Mouse (Mus musculus) heart, postnatal 36 days (tissue): ENCODE results near the gene Cdc34b. TPM values are rescaled to one million over a fixed set of nuclear protein-coding genes. Genes with fewer than 3 reads are reported as not detected.

Experiments
- DNase-seq, 2 experiments: peaks; one replicate each; pipeline ENCODE4 v3.0.0; 2021 to 2022
- intact Hi-C: fragments of 180-260 bp; cut with DNase I; formaldehyde crosslinking; loops from one replicate; pipeline ENCODE4 v1.15.1; 2025
- total RNA-seq, 2 experiments: library from RNA; stranded (reverse); gene quantifications; 2 replicates each; pipeline ENCODE4 v1.2.3; 2021

Gene Cdc34b
- total RNA-seq, 2 experiments from 2014 or later = 1.1 to 1.2 TPM

DNA sequence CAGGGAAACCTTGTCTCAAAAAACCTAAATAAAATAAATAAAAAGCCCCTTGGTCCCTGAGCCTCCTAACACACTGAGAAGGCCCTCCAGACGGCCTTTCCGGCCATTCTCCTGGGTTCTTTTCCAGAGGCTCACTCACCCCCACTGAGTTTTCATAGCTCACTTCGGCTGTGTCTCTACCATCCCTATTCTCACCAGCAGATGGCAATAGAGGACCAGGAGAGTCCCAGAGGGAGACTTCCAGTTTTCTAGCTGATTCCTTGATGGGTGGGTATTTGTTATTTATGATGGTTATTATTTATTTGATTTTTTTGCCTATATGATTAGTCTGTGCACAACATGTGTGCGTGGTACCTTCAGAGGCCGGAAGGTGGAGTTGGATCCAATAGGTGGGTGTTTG lies 11.3 kb upstream of the Cdc34b start:
- peak; percentile 65 to 77 for DNase-seq
- intact Hi-C loops = loop anchor here (1.0 to 5.0 kb wide), 3 partner anchors 56 to 207 kb away; partner anchors contain the start of gene Col1a1

DNA sequence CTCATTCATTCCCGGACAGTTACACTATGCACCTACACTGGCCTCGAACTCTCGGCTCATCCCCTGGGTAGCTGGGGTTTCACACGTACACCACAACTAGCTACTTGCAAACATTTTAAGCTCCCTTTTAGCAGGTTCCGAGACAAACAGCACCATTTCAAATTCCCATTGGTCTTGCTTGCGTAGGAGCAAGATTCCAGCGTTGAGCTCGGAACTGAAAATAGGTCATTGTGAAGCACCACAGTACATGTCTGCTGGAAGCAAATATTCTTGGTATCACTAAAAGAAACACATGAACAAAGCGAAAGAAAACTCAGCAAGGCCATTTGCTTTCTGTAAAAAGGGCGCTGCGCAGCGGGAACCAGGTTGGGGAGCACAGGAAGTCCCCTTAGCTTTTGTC lies 10.4 kb upstream of the Cdc34b start:
- DNase-seq = no peak
- intact Hi-C loops = loop anchor here (2.0 to 5.0 kb wide), 2 partner anchors 101 to 206 kb away; partner anchors contain the start of gene Col1a1

DNA sequence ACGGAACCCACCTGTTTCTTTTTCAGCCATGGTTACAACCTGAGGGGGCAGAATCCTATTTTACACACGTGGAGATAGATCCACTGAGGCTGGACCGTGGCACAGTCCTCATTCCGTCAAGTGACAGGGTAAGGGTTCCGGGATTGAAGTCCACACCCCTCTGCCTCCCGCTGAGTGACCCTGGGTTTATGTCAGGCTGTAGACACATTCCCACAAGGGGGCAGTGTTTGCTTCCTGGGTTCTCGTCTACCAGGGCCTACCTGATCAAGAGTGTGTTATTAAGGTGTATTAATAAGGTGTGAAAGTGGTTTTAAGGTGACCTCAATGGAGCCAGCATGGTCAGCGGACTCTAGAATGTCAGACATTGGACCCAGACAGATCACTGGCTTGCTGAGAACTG lies 8.8 kb upstream of the Cdc34b start:
- no peak for DNase-seq
- intact Hi-C loops = loop anchor here (5.0 kb wide), 1 partner anchor 100 kb away; no protein-coding TSS in a partner anchor

DNA sequence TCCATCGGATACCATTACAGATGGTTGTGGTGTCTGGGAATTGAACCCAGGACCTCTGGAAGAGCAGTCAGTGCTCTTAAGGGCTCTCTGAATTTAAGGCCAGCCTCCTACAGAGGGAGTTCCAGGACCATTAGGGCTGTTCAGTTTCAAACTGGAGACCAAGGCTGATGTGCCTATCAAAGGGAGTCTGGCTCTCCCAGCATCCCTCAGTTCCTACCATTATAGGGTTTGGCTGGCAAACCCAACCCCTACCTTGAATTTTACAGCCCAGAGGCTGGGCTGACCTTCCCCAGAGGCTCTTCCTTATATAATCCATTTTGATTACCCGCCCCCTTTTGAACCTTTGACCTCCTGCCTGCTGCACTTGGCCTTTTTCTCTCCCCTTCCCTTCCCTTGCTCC lies 5.8 kb upstream of the Cdc34b start:
- intact Hi-C loops = no loop called here
- no peak for DNase-seq

DNA sequence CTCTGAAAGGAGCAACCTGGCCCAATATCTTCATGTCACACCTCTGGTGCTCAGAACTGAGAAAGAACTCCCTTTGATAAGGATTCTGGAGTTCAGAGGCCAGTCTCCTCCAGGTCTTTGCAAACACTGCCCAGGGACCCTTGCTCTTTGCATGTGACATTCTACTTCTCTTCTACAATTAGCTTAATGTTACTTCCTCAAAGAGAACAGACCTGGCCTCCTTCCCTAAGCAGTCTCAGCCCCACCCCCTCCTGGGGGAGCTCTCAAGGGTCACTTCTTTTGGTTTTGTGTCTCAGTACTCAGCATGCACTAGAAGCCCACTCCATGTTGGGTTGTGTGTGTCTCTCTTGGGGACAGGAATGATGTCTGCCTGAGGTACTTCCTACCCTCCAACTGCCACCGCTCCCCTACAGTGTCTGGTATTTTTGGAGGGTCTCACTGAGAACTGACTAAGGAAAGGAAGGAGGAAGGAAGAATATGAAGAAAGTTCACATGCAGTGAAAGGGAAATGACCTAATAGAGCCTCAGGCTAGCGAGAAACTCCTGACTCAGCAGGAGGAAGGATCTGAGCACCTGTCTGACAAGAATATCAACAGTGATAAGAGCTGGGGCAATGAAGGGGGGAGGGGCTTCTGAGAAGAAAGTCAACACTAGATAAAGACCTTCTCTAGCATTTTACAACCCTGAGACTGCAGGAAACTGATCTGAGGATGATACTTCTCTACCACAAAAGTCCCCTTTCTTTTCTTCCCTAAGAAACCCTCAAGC lies 11.5 kb downstream of the Cdc34b start:
- intact Hi-C loops = no loop called here

DNA sequence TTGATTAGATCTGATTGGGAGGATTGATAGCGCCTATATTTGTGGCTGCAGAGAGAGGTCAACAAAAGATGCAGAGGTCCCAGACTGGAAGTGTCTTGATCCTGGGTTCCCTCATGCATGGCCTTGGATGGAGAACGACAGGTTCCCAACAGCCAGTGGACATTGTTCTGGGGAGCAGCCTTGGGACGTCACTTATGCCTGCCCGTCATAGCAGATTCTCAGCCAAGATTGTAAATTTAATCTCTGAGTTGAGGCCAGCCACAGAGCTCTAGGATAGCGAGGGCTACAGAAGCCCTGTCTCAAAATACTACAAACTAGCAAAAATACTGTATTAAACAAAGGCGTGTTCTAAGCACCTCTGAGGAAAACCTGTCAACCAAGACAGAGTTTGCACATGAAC lies 18.3 kb downstream of the Cdc34b start:
- intact Hi-C loops = no loop called here
- no peak for DNase-seq

More for the DNA sequence above, 11.5 kb downstream of the Cdc34b start:
- DNase-seq = no peak

DNA sequence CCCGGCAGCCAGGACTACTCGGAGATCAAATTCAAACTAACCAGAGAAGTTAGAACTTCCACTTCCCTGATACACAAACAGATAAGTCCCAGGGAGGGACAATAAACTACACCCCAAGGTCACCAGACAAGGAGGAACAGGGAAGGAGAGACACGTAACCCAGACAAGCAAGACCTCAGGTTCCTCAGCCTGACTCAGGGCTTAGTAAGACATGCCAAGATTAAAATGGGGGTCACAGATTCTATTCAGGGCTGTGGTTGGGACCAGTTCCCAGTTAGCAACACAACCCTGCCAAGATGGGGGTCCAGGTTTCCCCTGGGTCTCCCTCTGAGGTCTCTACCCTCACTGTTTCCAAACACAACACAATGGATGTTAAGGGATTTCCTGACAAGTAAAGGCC lies 18.8 kb downstream of the Cdc34b start:
- no peak for DNase-seq
- intact Hi-C loops = no loop called here

DNA sequence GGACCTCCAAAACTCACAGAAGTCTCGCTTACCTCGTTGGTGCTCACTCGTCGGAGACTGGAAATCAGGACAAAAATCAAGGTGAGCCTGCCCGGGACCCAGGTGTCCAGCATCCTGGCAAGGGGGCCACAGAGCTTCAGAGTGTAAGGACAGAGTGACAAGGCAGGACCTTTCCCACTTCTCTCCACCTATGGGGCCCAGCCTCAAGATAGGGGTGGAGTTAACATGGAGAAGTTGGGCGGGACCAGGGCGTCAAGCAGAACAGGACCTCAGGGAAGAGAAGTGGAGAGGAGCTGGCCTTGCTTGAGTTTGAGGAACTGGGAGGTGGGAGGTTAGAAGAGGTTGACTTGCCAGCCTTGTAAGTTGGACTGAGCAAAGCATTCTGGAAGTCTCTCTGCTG lies 19.2 kb downstream of the Cdc34b start:
- DNase-seq = no peak

DNA sequence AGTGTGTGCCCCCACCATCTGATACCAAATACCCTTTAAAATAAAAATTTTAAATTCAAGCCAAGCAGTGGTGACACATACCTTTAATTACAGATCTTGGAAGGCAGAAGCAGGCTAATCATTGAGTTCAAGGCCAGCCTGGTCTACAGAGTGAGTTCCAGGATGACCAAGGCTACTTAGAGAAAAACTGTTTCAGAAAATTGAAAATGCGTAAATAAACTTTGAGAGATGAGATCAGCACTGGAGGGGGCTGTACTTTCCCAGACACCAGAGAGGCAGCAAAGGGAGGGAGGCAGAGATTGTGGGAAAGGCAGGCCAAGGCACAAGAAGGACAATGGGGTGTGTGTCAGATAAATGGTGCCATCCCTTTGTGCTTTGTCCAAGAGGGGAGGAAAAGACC lies 20.7 kb downstream of the Cdc34b start:
- intact Hi-C loops = no loop called here
- DNase-seq = no peak

More for the DNA sequence above, 19.2 kb downstream of the Cdc34b start:
- intact Hi-C loops = no loop called here

DNA sequence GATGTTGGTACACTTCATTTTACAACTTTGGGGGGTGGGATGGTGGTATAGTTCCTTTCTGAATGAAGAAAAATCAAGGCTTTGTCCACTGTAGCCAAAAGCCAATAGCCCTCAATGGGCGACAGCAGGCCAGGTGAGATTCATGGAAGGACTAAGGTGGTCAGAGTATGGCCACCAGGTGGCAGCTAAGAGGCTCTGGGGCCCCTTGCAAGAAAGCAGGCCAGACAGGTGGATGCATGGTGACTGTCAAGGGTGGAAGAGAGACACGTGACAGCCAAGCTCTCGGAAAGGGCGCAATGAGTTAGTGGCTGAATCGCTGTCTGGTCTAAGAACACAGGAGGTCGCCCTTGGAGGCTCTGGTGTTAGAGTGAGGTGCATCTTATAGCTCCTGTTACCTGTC lies 21.2 kb downstream of the Cdc34b start:
- no peak for DNase-seq
- intact Hi-C loops = no loop called here

DNA sequence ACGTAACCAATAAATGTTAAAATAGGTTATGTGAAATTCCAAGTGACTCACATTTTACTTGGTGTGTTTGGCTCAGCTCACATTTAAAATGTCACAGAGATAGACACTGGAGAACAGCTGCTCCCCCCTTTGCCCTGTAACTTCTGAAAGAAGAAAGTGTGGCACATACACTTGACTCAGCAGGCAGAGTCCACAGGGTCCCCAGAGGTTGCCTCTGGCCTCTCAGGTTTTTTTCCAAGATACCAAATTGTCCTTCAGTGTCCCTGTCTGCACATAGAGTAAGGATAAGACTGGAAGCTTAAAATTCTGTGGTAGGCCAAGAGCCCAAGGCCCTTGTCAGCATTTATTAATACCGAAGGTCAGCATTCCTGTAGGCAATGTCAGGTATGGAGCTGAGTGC lies 25.7 kb downstream of the Cdc34b start:
- intact Hi-C loops = no loop called here
- DNase-seq = no peak

DNA sequence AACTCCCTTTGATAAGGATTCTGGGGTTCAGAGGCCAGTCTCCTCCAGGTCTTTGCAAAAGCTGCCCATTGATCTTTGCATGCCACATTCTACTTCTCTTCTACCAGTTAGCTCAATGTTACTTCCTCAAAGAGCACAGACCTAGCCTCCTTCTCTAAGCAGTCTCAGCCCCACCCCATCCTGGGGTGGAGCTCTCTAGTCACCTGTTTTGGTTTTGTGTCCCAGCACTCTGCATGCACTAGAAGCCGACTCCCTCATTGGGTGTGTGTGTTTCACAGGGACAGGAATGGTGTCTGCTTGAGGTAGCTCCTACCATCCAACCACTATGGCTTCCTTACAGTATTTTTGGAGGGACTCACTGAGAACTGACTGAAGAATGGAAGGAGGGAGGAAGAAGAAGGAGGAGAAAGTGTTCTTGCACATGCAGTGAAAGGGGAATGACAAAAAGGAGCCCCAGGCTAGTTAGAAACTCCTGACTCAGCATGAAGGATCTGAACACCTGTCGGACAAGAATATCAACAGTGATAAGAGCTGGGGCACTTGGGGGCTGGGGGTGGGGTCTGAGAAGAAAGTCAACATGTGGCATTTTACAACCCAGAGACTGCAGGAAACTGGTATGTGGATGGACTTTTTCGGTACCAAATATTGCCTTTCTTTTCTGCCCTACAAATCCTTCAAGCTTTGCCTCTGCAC lies 30.9 kb downstream of the Cdc34b start:
- no peak for DNase-seq
- intact Hi-C loops = no loop called here

DNA sequence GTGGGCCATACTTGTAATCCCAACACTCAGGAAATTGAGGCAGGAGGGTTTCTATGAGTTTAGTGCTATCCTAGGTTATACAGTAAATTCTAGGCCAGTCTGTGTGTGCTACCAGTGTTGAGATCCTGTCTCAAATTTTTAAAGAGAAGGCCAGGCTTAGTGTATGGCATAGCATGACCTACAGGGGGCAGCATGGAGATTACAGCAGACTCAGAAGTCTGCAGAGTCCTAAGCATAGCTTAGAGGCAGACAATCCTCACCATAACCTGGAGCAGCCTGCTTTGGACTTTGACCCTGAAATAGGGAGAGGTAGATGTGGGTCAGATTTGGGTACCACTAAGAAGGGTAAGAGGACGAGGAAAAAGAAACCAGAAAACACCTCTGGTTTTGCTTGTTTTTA lies 32.3 kb downstream of the Cdc34b start:
- intact Hi-C loops = no loop called here
- no peak for DNase-seq

DNA sequence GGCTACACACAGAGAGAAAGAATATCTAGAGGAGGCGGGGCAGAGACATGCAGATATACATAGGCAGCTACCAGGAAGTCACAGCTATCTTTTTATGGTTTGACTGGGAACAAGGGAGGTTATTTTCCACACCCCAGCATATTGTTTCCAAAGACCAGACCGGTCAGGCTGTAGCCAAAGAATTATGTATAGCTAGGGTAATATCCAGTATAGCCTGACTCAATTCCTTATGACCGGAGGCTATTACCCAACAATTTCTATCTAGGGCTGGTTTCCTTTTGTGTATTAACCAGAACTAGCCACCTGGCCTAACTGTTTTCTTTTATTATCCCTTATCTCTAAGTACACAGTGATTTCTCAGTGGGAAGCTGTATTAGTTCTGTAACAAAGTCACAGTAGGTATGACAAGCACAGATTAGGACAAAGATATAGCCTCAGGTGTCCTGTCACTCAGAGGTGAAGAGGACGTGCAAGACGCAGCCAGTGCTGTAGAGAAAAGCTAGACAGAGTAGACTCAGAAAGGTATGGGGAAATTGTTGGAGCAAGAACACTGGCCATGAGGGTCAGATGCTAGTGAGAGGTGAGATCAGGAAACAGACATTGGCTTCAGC lies 33.4 kb downstream of the Cdc34b start:
- DNase-seq = no peak
- intact Hi-C loops = no loop called here

DNA sequence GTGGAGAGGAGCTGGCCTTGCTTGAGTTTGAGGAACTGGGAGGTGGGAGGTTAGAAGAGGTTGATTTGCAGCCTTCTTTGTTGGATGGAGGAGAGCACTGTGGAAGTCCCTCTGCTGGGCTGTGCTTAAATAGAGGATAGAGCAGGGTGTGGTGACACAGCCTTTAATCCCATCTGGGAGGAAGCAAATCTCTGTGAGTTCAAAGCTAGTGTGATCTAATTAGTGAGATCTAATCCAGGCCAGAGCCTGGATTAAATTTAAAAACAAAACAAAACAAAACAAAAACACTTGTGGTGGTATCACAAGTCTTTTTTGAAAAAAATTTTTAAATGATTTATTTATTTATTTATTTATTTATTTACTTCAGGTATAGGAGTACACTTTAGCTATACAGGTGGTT lies 41.0 kb downstream of the Cdc34b start, which contains the start of gene Tmem92:
Gene Tmem92, minus strand, starts transcription at position 101 of the 400 bp plus-strand sequence.
- no peak for DNase-seq
- intact Hi-C loops = no loop called here

DNA sequence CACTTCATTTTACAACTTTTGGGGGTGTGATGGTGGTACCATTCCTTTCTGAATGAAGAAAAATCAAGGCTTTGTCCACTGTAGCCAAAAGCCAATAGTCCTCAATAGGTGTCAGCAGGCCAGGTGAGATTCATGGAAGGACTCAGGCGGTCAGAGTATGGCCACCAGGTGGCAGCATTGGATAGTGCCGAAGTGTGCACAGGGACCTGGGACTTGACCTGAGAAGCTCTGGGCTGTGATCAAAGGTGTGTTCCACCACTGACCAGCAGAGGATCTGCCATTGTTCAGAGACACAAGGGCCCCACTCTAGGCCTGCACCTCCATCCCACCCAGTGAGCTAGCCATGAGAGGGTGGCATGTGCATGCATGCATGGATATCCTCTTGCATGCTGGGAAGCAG lies 43.7 kb downstream of the Cdc34b start:
- peak; percentile 56 to 65 for DNase-seq

DNA sequence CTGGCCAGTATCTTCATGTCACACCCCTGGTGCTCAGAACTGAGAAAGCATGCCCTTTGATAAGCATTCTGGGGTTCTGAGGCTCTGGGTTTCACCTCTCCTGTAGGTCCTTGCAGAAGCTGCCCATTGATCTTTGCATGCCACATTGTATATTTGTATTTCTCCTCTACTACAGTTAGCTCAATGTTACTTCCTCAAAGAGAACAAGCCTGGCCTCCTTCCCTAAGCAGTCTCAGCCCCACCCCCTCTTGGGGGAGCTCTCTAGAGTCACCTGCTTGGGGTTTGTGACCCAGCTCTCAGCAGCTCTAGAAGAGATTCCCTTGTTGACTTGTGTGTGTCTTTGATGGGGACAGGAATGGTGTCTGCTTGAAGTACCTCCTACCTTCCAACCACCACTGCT lies 50.1 kb downstream of the Cdc34b start:
- intact Hi-C loops = no loop called here
- no peak for DNase-seq

More for the DNA sequence above, 43.7 kb downstream of the Cdc34b start:
- intact Hi-C loops = loop anchor here (1.0 kb wide), 1 partner anchor 152 kb away; no protein-coding TSS in a partner anchor
